Mouse (Mus musculus): ENCODE results near the gene Plekha4.

DNA sequence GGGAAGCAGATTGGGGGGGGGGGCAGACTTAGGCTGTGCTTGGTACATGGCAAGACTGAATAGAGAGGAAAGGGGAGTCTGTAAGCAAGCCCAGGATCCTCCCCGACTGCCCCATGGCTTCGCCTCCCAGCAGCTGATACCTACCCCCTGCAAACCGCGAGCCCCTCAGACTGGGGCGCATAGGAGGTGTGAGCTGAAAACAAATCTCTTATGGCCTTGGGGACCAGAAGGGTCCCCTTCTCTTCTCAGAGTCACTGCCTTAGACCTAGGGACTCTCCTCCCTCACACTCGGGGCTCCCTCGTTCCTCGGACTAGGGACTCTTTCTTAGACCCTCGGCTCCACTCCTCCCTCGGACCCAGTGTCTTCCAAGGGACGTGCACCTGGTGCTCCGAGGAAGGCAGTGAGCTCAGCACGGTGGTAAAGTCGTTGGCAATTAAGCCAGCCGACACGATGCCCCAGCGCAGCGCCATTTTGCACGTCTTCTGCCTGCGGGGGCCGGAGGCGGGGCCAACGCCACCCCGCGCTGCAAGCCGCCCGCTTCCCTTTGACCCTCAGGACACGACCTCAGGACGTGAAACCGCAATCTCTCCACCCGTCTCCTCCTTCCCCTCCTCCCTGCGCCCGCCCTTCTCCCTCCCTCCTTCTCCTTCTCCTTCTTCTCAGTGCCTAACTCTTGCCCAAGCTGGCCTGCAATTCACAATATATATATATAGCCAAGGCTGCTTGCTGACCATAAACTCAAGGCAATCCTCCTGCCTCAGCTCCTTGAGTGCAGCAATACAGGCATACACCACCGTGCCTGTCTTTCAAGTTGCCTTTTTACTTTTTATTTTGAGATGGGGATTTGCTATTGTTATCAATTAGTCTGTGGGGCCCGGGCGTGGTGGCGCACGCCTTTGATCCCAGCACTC is 37.6 kb upstream of the Plekha4 start, which contains the start of gene Dhdh:
- TF ChIP-seq POLR2A (IDR thresholded peaks at IDR 0.05; ENCODE audit: insufficient read depth, low read depth, low read length) (peak; percentile 80), CTCF (IDR thresholded peaks at IDR 0.05) (no peak), EP300 (IDR thresholded peaks at IDR 0.05; ENCODE audit: insufficient read depth, low read depth, low read length) (no peak)

Data from heart, adult 2 months (tissue).